Mouse (Mus musculus) kidney, adult 2 months (tissue): ENCODE results near the gene Wscd2.

ENCODE experiments used
- CTCF ChIP-seq: fragments of 200-500 bp; conservative IDR thresholded peaks from 2 replicates; pipeline ENCODE4 v1.5.1; 2011; ENCODE audit warnings: low read depth, mild to moderate bottlenecking, control low read depth, low read length, moderate library complexity, mixed read lengths; ENCODE audit not compliant: insufficient read depth, insufficient read length
- POLR2A ChIP-seq: fragments of 200-500 bp; IDR thresholded peaks from one replicate; pipeline ENCODE4 v1.6.1; 2011; ENCODE audit warnings: low read depth, low read length, control low read depth

DNA sequence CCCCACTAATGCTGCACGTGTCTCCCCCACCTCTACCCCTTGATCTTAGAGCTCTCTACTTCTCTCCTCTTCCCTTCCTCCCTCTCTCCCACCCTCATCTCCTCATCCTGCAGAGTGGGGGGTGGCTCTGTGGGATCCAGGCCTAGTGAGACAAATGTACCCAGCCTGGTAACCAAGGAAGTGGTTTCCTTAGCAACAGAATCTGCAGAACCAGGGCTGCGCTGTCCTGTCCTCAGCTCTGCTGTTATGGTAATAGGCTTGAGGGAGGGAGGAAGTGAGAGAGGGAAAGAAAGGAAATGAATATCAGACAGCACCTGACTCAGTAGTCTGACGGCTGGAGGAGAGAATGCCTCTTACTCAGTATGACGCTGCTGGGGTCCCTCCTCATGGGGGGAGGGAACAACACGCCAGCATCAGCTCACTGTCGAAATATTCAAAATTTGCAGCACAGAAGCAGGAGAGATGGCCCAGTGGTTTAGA, 101.7 kb downstream of the Wscd2 start:
- TF ChIP-seq CTCF (no peak), POLR2A (no peak)
